Comparison of ENCODE assay signal across 11 mouse cellular contexts in genomic region chr13:93897943-93898826, GRCm38 (mm10).
DNase-seq lines count a peak whose midpoint lies in the region; ATAC-seq and TF ChIP-seq lines count a peak whose summit lies in the region.
"Had no signal": no experiment of that assay in that cellular context is flagged by ENCODE, and none has a peak within 500 bp of the region (broad histone marks: within the 10 kb centered on the region; RNA-seq: fewer than 3 reads in every experiment).

No protein-coding gene starts in this region.

- no peak for TF ChIP-seq CTCF in hindbrain, postnatal 0 days (IDR thresholded peaks at IDR 0.05; ENCODE audit: low read depth)

- no peaks in the 10 kb centered on the region for H3K9me3 ChIP-seq in hindbrain, postnatal 0 days (ENCODE audit: low read length)

- H3K9ac ChIP-seq in hindbrain, postnatal 0 days (replicated peaks; ENCODE audit: low read length) = no peak overlapping the region
- H3K9ac ChIP-seq: liver, embryonic 14.5 days had no signal

- H3K4me1 ChIP-seq in hindbrain, postnatal 0 days (ENCODE audit: insufficient read depth, low read length) = peaks cover 4% of the 10 kb centered on the region; the same call in 1 of the 2 replicates

- H3K36me3 ChIP-seq in hindbrain, postnatal 0 days (ENCODE audit: insufficient read depth, low read length) = no peaks in the 10 kb centered on the region

- no peaks in the 10 kb centered on the region for H3K27me3 ChIP-seq in hindbrain, postnatal 0 days (ENCODE audit: insufficient read depth, low read length)

- 60% methylated on average over 13 of the region's 13 CpGs for WGBS in hindbrain, postnatal 0 days

- no peak overlapping the region for H3K4me2 ChIP-seq in hindbrain, postnatal 0 days (ENCODE audit: low read depth, low read length)

- no peak for DNase-seq in frontal cortex, postnatal 25 days (ENCODE audit: low spot score in 2 of 2)
- peak; percentile 11 for DNase-seq in thymus, postnatal 14 days
- DNase-seq in thymus, adult 18-20 months = no peak
- peak; percentile 16 for DNase-seq in hindbrain, postnatal 0 days (ENCODE audit: low spot score)
- DNase-seq in thymus, postnatal 4 days = peak; percentile 20
- no peak for DNase-seq in kidney, postnatal 36 days
- no peak for DNase-seq in spleen, postnatal 36 days (ENCODE audit: low spot score in 2 of 2)
- DNase-seq: cerebellum, adult 11 months; kidney, adult 11 months had no signal

- H3K27ac ChIP-seq in hindbrain, postnatal 0 days = no peak overlapping the region
- H3K27ac ChIP-seq: liver, embryonic 14.5 days had no signal

- H3K4me3 ChIP-seq in hindbrain, postnatal 0 days (ENCODE audit: low read length) = no peak overlapping the region

- peak; percentile 69 for ATAC-seq in frontal cortex, adult (ENCODE audit: low TSS enrichment)
- ATAC-seq in hindbrain, postnatal 0 days = no peak

Comparison
In these comparisons a context has a peak if more than half of its experiments do, and no peak if none do; other contexts are left out.
1. DNase-seq: peak in thymus, postnatal 14 days (single experiment), hindbrain, postnatal 0 days (single experiment) and thymus, postnatal 4 days (single experiment); none in frontal cortex, postnatal 25 days (0 of 2), thymus, adult 18-20 months (0 of 2), kidney, postnatal 36 days (0 of 2) and spleen, postnatal 36 days (0 of 2).